In the genomic region with DNA sequence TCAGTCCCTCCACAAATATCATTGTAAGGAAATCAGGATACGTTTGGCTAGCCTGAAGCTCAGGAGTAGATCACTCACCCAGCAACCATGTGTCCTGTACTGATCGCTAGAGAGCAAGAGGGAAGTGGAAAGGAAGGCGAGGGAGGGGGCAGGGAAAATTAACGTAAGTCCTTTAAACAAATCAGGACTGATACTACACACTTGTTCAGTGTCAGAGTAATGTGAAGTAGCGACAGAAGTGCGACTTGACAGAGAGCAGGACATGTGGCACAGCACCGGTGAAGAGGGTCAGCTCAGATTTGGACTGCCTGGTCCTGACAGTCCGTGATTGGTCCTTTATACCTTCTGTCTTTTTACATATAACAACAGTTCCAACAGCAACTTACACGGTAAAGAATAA, we compare ENCODE assay signal across 22 mouse cellular contexts. TPM values are rescaled to one million over a fixed set of nuclear protein-coding genes. Genes with fewer than 3 reads are reported as not detected.
A peak's percentile ranks its signal among the peaks of the same experiment; 100 is the strongest.
DNase-seq lines count a peak whose midpoint lies in the region; ATAC-seq and TF ChIP-seq lines count a peak whose summit lies in the region.
"Had no signal": no experiment of that assay in that cellular context is flagged by ENCODE, and none has a peak within 500 bp of the region (broad histone marks: within the 10 kb centered on the region; RNA-seq: fewer than 3 reads in every experiment).

No protein-coding gene starts in this region.

- H3K27ac ChIP-seq in heart, embryonic 13.5 days (replicated peaks), result peak overlapping the region; percentile 22
- peak overlapping the region; percentile 98 for H3K27ac ChIP-seq in CH12.LX (ENCODE audit: insufficient read depth, low read depth)
- peak overlapping the region; percentile 78 for H3K27ac ChIP-seq in bone marrow macrophage, adult 2 months (ENCODE audit: insufficient read depth, low read depth, low read length)
- peak overlapping the region; percentile 66 for H3K27ac ChIP-seq in macrophage
- H3K27ac ChIP-seq: embryonic facial prominence, embryonic 15.5 days; hindbrain, embryonic 12.5 days; midbrain, embryonic 12.5 days had no signal

- peak; percentile 62 for TF ChIP-seq POLR2A in CH12.LX (IDR thresholded peaks at IDR 0.05; ENCODE audit: low read depth, low read length)
- no peak for TF ChIP-seq POLR2A in bone marrow macrophage, adult 2 months (IDR thresholded peaks at IDR 0.05; ENCODE audit: borderline replicate concordance, low read depth, low read length)

- H3K4me1 ChIP-seq in heart, embryonic 13.5 days, result peaks cover 24% of the 10 kb centered on the region
- peaks cover 6 to 40% of the 10 kb centered on the region in 2 experiments; a peak in 3 of 4 replicates for H3K4me1 ChIP-seq in CH12.LX (ENCODE audit: control insufficient read depth in 1 of 2, insufficient read depth in 2 of 2)
- peaks cover 15% of the 10 kb centered on the region for H3K4me1 ChIP-seq in bone marrow macrophage, adult 2 months (ENCODE audit: control insufficient read depth, insufficient read depth, low read length)
- H3K4me1 ChIP-seq: embryonic facial prominence, embryonic 15.5 days; hindbrain, embryonic 12.5 days; midbrain, embryonic 12.5 days had no signal

- TF ChIP-seq EP300 in CH12.LX (IDR thresholded peaks at IDR 0.05; ENCODE audit: low read length), result peak; percentile 15; the same call in 1 of the 2 replicates

- no peak for DNase-seq in heart, postnatal 14 days
- DNase-seq in CH12.LX (ENCODE audit: extremely low read depth), result peak; percentile 87
- no peak for DNase-seq in thymus, postnatal 25 days
- DNase-seq in cerebellum, postnatal 36 days, result no peak
- no peak for DNase-seq in kidney, postnatal 25 days
- DNase-seq: adrenal gland, postnatal 14 days; cerebellum, adult 9-10 months; kidney, adult 11 months; kidney, postnatal 10 days; layer of hippocampus, postnatal 36 days; lung, adult 18-20 months; lung, postnatal 10 days; right cerebral cortex, postnatal 14 days had no signal

- 30% methylated on average over 9 of the region's 9 CpGs for WGBS in heart, embryonic 13.5 days
- 41% methylated on average over 9 of the region's 9 CpGs for WGBS in macrophage (ENCODE audit: missing documents)

- no peak overlapping the region for H3K9ac ChIP-seq in heart, embryonic 13.5 days
- H3K9ac ChIP-seq in CH12.LX (ENCODE audit: insufficient read depth, low read depth), result peak overlapping the region; percentile 32; the same call in 1 of the 2 replicates
- H3K9ac ChIP-seq: embryonic facial prominence, embryonic 15.5 days; hindbrain, embryonic 12.5 days; midbrain, embryonic 12.5 days had no signal

- H3K4me2 ChIP-seq in heart, embryonic 13.5 days, result peak overlapping the region; percentile 53
- peak overlapping the region; percentile 87 for H3K4me2 ChIP-seq in CH12.LX (ENCODE audit: insufficient read depth, low read depth, poor library complexity, severe bottlenecking)
- H3K4me2 ChIP-seq: embryonic facial prominence, embryonic 15.5 days; hindbrain, embryonic 12.5 days; midbrain, embryonic 12.5 days had no signal

- TF ChIP-seq CTCF in CH12.LX (conservative IDR thresholded peaks at IDR 0.05 in 1 of 2, IDR thresholded peaks at IDR 0.05 in 1 of 2; ENCODE audit: low read depth in 2 of 2, low read length in 2 of 2), result no peak
- no peak for TF ChIP-seq CTCF in bone marrow macrophage, adult 2 months (IDR thresholded peaks at IDR 0.05; ENCODE audit: low read depth, low read length)

- H3K36me3 ChIP-seq in heart, embryonic 13.5 days, result peaks cover 22% of the 10 kb centered on the region
- H3K36me3 ChIP-seq in CH12.LX (replicated peaks in 1 of 2; ENCODE audit: control insufficient read depth in 1 of 2, insufficient read depth in 1 of 2, low read length in 1 of 2) (peaks cover 18 to 26% of the 10 kb centered on the region in 2 experiments), macrophage (ENCODE audit: inconsistent target) (peaks cover 29% of the 10 kb centered on the region)

- intact Hi-C loops in heart, postnatal 14 days (cut with DNase I), result no loop called here

- dilution Hi-C loops in CH12.LX (cut with MboI; ENCODE audit: extremely low pct_ligation_motif_present, extremely low pct_unique_long_range_greater_than_20kb, low sequenced_read_pairs), result no loop called here

- no peaks in the 10 kb centered on the region for H3K9me3 ChIP-seq in heart, embryonic 13.5 days
- H3K9me3 ChIP-seq in CH12.LX (replicated peaks; ENCODE audit: low read length), result no peaks in the 10 kb centered on the region
- H3K9me3 ChIP-seq: embryonic facial prominence, embryonic 15.5 days; hindbrain, embryonic 12.5 days; midbrain, embryonic 12.5 days had no signal

- in situ Hi-C loops in CH12.LX (cut with MboI; ENCODE audit: low pct_ligation_motif_present, low pct_unique_long_range_greater_than_20kb, low sequenced_read_pairs), result no loop called here

- H3K27me3 ChIP-seq in heart, embryonic 13.5 days (replicated peaks), result no peaks in the 10 kb centered on the region
- H3K27me3 ChIP-seq in CH12.LX (replicated peaks), result no peaks in the 10 kb centered on the region
- H3K27me3 ChIP-seq: embryonic facial prominence, embryonic 15.5 days; hindbrain, embryonic 12.5 days; midbrain, embryonic 12.5 days had no signal

- H3K4me3 ChIP-seq in heart, embryonic 13.5 days, result no peak overlapping the region
- peak overlapping the region; percentile 45 to 49 (median 47) for H3K4me3 ChIP-seq in CH12.LX (replicated peaks in 1 of 3; ENCODE audit: low read depth in 2 of 3, low read length in 2 of 3, poor library complexity in 1 of 3)
- peak overlapping the region; percentile 53 for H3K4me3 ChIP-seq in bone marrow macrophage, adult 2 months (ENCODE audit: insufficient read depth, low read length)
- H3K4me3 ChIP-seq in macrophage (ENCODE audit: inconsistent target), result peak overlapping the region; percentile 10; the same call in 1 of the 2 replicates
- H3K4me3 ChIP-seq: embryonic facial prominence, embryonic 15.5 days; hindbrain, embryonic 12.5 days; midbrain, embryonic 12.5 days had no signal

- H3K79me2 ChIP-seq in CH12.LX (replicated peaks; ENCODE audit: control insufficient read depth, extremely low read depth, insufficient read depth, poor library complexity, severe bottlenecking) (0 out of 2 replicates have a peak, but pooled peaks cover 3% of the 10 kb centered on the region), macrophage (ENCODE audit: inconsistent target) (peaks cover 30% of the 10 kb centered on the region; the same call in 1 of the 2 replicates)

- TF ChIP-seq RAD21 in CH12.LX (IDR thresholded peaks at IDR 0.05; ENCODE audit: low read depth, low read length), result no peak

- ATAC-seq in heart, embryonic 13.5 days (ENCODE audit: extremely low read depth, insufficient number of reproducible peaks, low FRiP score, low TSS enrichment), result 0 out of 2 replicates have a peak, but pooled peaks have one; percentile 54
- ATAC-seq: forebrain, embryonic 14.5 days had no signal

TF ChIP-seq in CH12.LX, 34 proteins besides CTCF, POLR2A, EP300 and RAD21:
- peak; percentile 22; the same call in 1 of the 2 replicates for TF ChIP-seq POLR2AphosphoS2 (IDR thresholded peaks at IDR 0.05; ENCODE audit: low read depth, low read length)
- peak; percentile 60 for TF ChIP-seq CHD2 (IDR thresholded peaks at IDR 0.05; ENCODE audit: low read length)
- TF ChIP-seq MXI1 (IDR thresholded peaks at IDR 0.05; ENCODE audit: low read depth, low read length), result peak; percentile 51; the same call in 1 of the 2 replicates
- TF ChIP-seq USF1 (IDR thresholded peaks at IDR 0.05; ENCODE audit: low read depth, low read length), result no peak
- TF ChIP-seq MYC (IDR thresholded peaks at IDR 0.05; ENCODE audit: low read depth, low read length), result peak; percentile 72; the same call in 1 of the 2 replicates
- TF ChIP-seq TBP (conservative IDR thresholded peaks at IDR 0.05; ENCODE audit: low read depth, low read length), result peak; percentile 72
- no peak for TF ChIP-seq TCF12 (IDR thresholded peaks at IDR 0.05; ENCODE audit: low read depth, low read length)
- 0 out of 2 replicates have a peak, but pooled peaks have one; percentile 8 for TF ChIP-seq IRF4 (IDR thresholded peaks at IDR 0.05; ENCODE audit: low read depth, low read length)
- no peak for TF ChIP-seq SMC3 (IDR thresholded peaks at IDR 0.05; ENCODE audit: low read depth, low read length)
- no peak for TF ChIP-seq JUND (conservative IDR thresholded peaks at IDR 0.05; ENCODE audit: low read depth, low read length)
- peak; percentile 24; the same call in 1 of the 2 replicates for TF ChIP-seq MAX (IDR thresholded peaks at IDR 0.05; ENCODE audit: low read length)

RNA-seq across cellular contexts. Expression of a gene that starts 6.7 kb away (rescaled TPM):
- 10.3 and 11.5 TPM in 2 replicates for polyA plus RNA-seq in heart, embryonic 13.5 days (2015; fragmentation: Nextera tagmentation; extraction: Ambion mirVana)
- 10 to 100 TPM; 10.7 to 12.3 TPM for total RNA-seq in heart, postnatal 14 days (2021)
- total RNA-seq in CH12.LX (2012; rRNA removed) (8.6 and 10.0 TPM in 2 replicates), CH12.LX (2014; rRNA removed) (7.8 and 8.4 TPM in 2 replicates)
- polyA plus RNA-seq in CH12.LX (2012; ENCODE audit: insufficient read length, low read depth) (9.6 and 10.4 TPM in 2 replicates), macrophage (2018) (7.7 to 23.0 TPM (median 15.2 TPM) in 3 replicates)
- polyA plus RNA-seq in bone marrow macrophage, adult 2 months (2012; ENCODE audit: insufficient read depth, insufficient read length, missing spikeins), result 36.3 and 38.4 TPM in 2 replicates
- 100 to 1,000 TPM in 18 of 26 experiments, 10 to 100 TPM in 8; 39.0 to 255 (median 165) TPM for total RNA-seq in macrophage (2018; cell fraction: chromatin; rRNA removed)
- 10 to 100 TPM in 25 of 26 experiments, 1 to 10 TPM in 1; 9.9 to 27.0 (median 16.5) TPM for total RNA-seq in macrophage (2018; cell fraction: cytosol; rRNA removed)
- 100 to 1,000 TPM in 17 of 26 experiments, 10 to 100 TPM in 9; 56.2 to 248 (median 123) TPM for total RNA-seq in macrophage (2018; cell fraction: nucleus; rRNA removed)

RNA-seq across cellular contexts. Expression of a gene that starts 14.9 kb away (rescaled TPM):
- polyA plus RNA-seq in heart, embryonic 13.5 days (2015; fragmentation: Nextera tagmentation; extraction: Ambion mirVana), result 0.64 and 0.79 TPM in 2 replicates
- under 1 TPM in 1 of 2 experiments, not detected in 1; 0.15 TPM for total RNA-seq in heart, postnatal 14 days (2021)
- 0.04 and 0.08 TPM in 2 replicates for total RNA-seq in CH12.LX (2012; rRNA removed)
- 0.35 and 0.49 TPM in 2 replicates for total RNA-seq in CH12.LX (2014; rRNA removed)
- 0.27 and 0.40 TPM in 2 replicates for polyA plus RNA-seq in CH12.LX (2012; ENCODE audit: insufficient read length, low read depth)
- 0.56 and 0.72 TPM in 2 replicates for polyA plus RNA-seq in bone marrow macrophage, adult 2 months (2012; ENCODE audit: insufficient read depth, insufficient read length, missing spikeins)
- 1 to 10 TPM in 22 of 26 experiments, under 1 TPM in 4; 0.25 to 3.8 (median 1.7) TPM for total RNA-seq in macrophage (2018; cell fraction: chromatin; rRNA removed)
- total RNA-seq in macrophage (2018; cell fraction: cytosol; rRNA removed), result 1 to 10 TPM in 11 of 26 experiments, under 1 TPM in 15; 0.14 to 3.3 (median 0.50) TPM
- total RNA-seq in macrophage (2018; cell fraction: nucleus; rRNA removed), result 1 to 10 TPM in 18 of 26 experiments, under 1 TPM in 8; 0.64 to 3.8 (median 1.2) TPM
- polyA plus RNA-seq in macrophage (2018), result 0.11 to 0.95 TPM (median 0.28 TPM) in 3 replicates
- total RNA-seq: gastrocnemius, adult 8-10 months; liver, adult 2 months had no signal
- polyA plus RNA-seq: liver, adult 2 months had no signal

Comparison
In these comparisons a context has a peak if more than half of its experiments do, and no peak if none do; other contexts are left out.
1. H3K27ac ChIP-seq: peak in every context shown above with its lines; median percentile 98 in CH12.LX; 78 in bone marrow macrophage, adult 2 months; 66 in macrophage; 22 in heart, embryonic 13.5 days.